Mouse (Mus musculus) R1 (cell line): Measurements from ENCODE around the gene Gm3285.

Experiments used
- DNase-seq: peaks from one replicate; pipeline ENCODE4 v3.0.0-alpha.2; 2018; ENCODE audit warnings: low read depth, low spot score

Gm3285 gene

GRCm38 (mm10) chr10:77861675-77862074 lies at the start of gene Gm3285:
Gene Gm3285, plus strand, starts transcription at chr10:77861975.
- DNase-seq = no peak

GRCm38 (mm10) chr10:77814382-77814781 lies 47.4 kb upstream of the Gm3285 start, which contains the start of gene Gm2696:
Gene Gm2696, plus strand, starts transcription at chr10:77814682.
- no peak for DNase-seq

GRCm38 (mm10) chr10:77815514-77815913 lies 46.3 kb upstream of the Gm3285 start:
- DNase-seq = peak; percentile 40

GRCm38 (mm10) chr10:77818523-77818922 lies 43.3 kb upstream of the Gm3285 start:
- no peak for DNase-seq

GRCm38 (mm10) chr10:77819203-77819602 lies 42.6 kb upstream of the Gm3285 start:
- DNase-seq = no peak

- no peak for DNase-seq
These were observed 34.8 kb upstream of the Gm3285 start, which contains the start of gene Krtap10-4 for GRCm38 (mm10) chr10:77826951-77827350. Gene Krtap10-4, minus strand, starts transcription at chr10:77827095.

GRCm38 (mm10) chr10:77835647-77836046 lies 26.1 kb upstream of the Gm3285 start, which contains the start of gene Krtap10-10:
Gene Krtap10-10, plus strand, starts transcription at chr10:77835947.
- no peak for DNase-seq

- DNase-seq = no peak
These were observed 22.8 kb upstream of the Gm3285 start for GRCm38 (mm10) chr10:77839006-77839405.

- no peak for DNase-seq
These were observed 15.3 kb upstream of the Gm3285 start, which contains the start of gene Gm36176 for GRCm38 (mm10) chr10:77846503-77846902. Gene Gm36176, plus strand, starts transcription at chr10:77846803.

GRCm38 (mm10) chr10:77846961-77847360 lies 14.8 kb upstream of the Gm3285 start:
- no peak for DNase-seq

- DNase-seq = no peak
These were observed 14.2 kb upstream of the Gm3285 start for GRCm38 (mm10) chr10:77847538-77847937.

- DNase-seq = no peak
These were observed 9.2 kb upstream of the Gm3285 start, which contains the start of gene Gm10318 for GRCm38 (mm10) chr10:77852559-77852958. Gene Gm10318, plus strand, starts transcription at chr10:77852859.

GRCm38 (mm10) chr10:77864067-77864761 lies 2.4 kb downstream of the Gm3285 start:
- peak; percentile 93 for DNase-seq

- DNase-seq = no peak
These were observed 3.0 kb downstream of the Gm3285 start for GRCm38 (mm10) chr10:77864762-77865143.

- DNase-seq = no peak
These were observed 5.8 kb downstream of the Gm3285 start for GRCm38 (mm10) chr10:77867546-77867945.

GRCm38 (mm10) chr10:77869651-77870050 lies 7.9 kb downstream of the Gm3285 start:
- DNase-seq = no peak

- DNase-seq = peak; percentile 25
These were observed 17.2 kb downstream of the Gm3285 start for GRCm38 (mm10) chr10:77878985-77879384.

GRCm38 (mm10) chr10:77880305-77880704 lies 18.5 kb downstream of the Gm3285 start:
- DNase-seq = no peak

- peak; percentile 79 for DNase-seq
These were observed 20.8 kb downstream of the Gm3285 start for GRCm38 (mm10) chr10:77882553-77882952.

GRCm38 (mm10) chr10:77886007-77886747 lies 24.4 kb downstream of the Gm3285 start:
- DNase-seq = peak; percentile 34

- no peak for DNase-seq
These were observed 29.3 kb downstream of the Gm3285 start for GRCm38 (mm10) chr10:77890987-77891565.

GRCm38 (mm10) chr10:77895562-77895961 lies 33.8 kb downstream of the Gm3285 start:
- peak; percentile 11 for DNase-seq
